Mouse (Mus musculus): ENCODE data around the gene Coro1c.

DNA sequence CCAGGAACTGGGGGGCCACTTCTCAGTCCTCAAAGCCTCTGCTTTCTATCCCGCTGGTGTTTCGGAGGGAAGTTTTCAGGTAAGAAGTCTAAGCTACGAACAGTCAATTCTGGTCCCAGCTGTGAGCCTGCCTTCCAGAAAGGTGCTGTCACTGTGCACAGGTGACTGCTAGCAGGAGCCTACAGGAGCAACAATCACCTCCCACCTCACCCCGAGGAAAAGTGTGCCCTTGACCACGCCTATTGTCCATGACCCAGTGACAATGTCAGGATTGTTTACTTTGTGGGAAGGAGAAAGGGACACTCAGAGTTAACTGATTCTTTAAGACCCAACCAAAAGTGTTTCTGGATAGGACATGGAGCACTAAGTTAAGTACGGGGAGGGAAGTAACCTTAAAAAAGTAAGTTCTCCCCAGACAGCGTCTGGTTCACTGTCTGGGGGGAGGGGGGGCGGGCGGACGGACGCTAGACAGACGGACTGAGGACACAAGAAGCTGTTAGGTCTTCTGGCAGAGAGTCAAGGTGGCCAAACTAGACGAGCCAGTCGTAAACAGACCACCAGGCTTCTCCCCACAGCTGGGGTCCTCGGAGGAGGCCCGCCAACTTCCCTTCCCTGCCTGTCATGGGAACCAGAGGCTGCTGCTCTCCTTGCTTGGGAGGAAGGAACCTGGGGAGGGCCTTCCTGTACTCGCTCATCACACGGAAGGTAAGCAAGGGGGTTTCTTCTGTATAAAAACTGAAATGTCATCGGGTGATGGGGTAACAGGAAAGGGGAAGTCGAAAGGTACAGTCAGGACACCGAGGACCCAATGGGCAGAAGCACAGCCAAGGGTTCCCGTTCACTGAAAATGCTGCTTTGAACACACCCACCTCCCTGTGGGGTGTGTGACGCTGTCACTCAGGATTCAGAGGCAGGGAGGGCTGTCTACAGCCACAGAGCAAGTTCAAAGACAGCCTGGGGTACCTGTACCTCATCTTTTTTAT, 67.0 kb downstream of the Coro1c start:
- TF ChIP-seq CTCF (IDR thresholded peaks at IDR 0.05; ENCODE audit: borderline replicate concordance, control insufficient read depth, extremely low read depth, insufficient read depth, low read length, poor library complexity) (no peak), POLR2A (IDR thresholded peaks at IDR 0.05; ENCODE audit: control insufficient read depth, extremely low read depth, insufficient read depth, low read length, poor library complexity) (no peak)

Data from thymus, adult 2 months (tissue).